Mouse (Mus musculus) midbrain, postnatal 0 days (tissue): Measurements from ENCODE around the gene Nostrin. TPM values are rescaled to one million over a fixed set of nuclear protein-coding genes. Genes with fewer than 3 reads are reported as not detected.

Experiments used
- ATAC-seq: fragments of 200-750 bp; cut with Nextera tagmentation; 2 replicates; pipeline ENCODE4 v1.8.0; 2017; ENCODE audit warnings: moderate number of reproducible peaks, mild to moderate bottlenecking, moderate TSS enrichment, moderate library complexity; ENCODE audit not compliant: low FRiP score
- DNase-seq: peaks from one replicate; pipeline ENCODE4 v3.0.0-alpha.2; 2015; ENCODE audit warnings: low spot score
- H3K27ac ChIP-seq: fragments of 300-500 bp; sonication (generic); 2 replicates; pipeline ENCODE4 v1.5.1; 2014; ENCODE audit warnings: low read depth, mild to moderate bottlenecking, low read length, mixed read lengths
- H3K27me3 ChIP-seq: fragments of 300-500 bp; sonication (generic); 2 replicates; pipeline ENCODE4 v1.6.1; 2014; ENCODE audit warnings: low read length, control low read depth, mixed read lengths; ENCODE audit not compliant: insufficient read depth
- H3K36me3 ChIP-seq: fragments of 300-500 bp; sonication (generic); 2 replicates; pipeline ENCODE4 v1.6.1; 2014; ENCODE audit warnings: low read length, control low read depth, mixed read lengths; ENCODE audit not compliant: insufficient read depth
- H3K4me1 ChIP-seq: fragments of 300-500 bp; sonication (generic); 2 replicates; pipeline ENCODE4 v1.6.1; 2014; ENCODE audit warnings: mild to moderate bottlenecking, control low read depth, antibody characterized with exemption, low read length, mixed read lengths; ENCODE audit not compliant: insufficient read depth
- H3K4me2 ChIP-seq: fragments of 300-500 bp; sonication (generic); 2 replicates; pipeline ENCODE4 v1.6.1; 2014; ENCODE audit warnings: low read depth, mild to moderate bottlenecking, low read length, mixed read lengths; ENCODE audit not compliant: poor library complexity, severe bottlenecking
- H3K4me3 ChIP-seq: fragments of 300-500 bp; sonication (generic); 2 replicates; pipeline ENCODE4 v1.5.1; 2014; ENCODE audit warnings: low read depth, mild to moderate bottlenecking, low read length, moderate library complexity
- H3K9ac ChIP-seq: fragments of 300-500 bp; sonication (generic); replicated peaks from 2 replicates; pipeline ENCODE4 v1.6.1; 2014; ENCODE audit warnings: mild to moderate bottlenecking, low read length, moderate library complexity, mixed read lengths; ENCODE audit not compliant: poor library complexity, severe bottlenecking
- H3K9me3 ChIP-seq: fragments of 300-500 bp; sonication (generic); 2 replicates; pipeline ENCODE4 v1.6.1; 2016; ENCODE audit warnings: low read length, control low read depth
- CTCF ChIP-seq: IDR thresholded peaks from 2 replicates; pipeline ENCODE4 v1.5.1; 2016; ENCODE audit warnings: antibody characterized with exemption, mild to moderate bottlenecking
- WGBS: fragments of 180-500 bp; shearing (Covaris S2); extraction: QIAGEN DNeasy Blood & Tissue Kit; methylation state at CpG from one replicate; pipeline ENCODE4 v1.1.7; 2014; 5-methylcytosine and 5-hydroxymethylcytosine counted together
- polyA plus RNA-seq: library from polyadenylated mRNA; unstranded; fragments of >200 nt; fragmentation: Nextera tagmentation; extraction: Ambion mirVana; gene quantifications from 2 replicates; pipeline ENCODE4 v1.2.1, GENCODE M21; 2015
- total RNA-seq: library from RNA; depleted of rRNA; stranded (reverse); fragments of >200 nt; gene quantifications from 2 replicates; pipeline ENCODE4 v1.2.3, GENCODE M21; 2014

Nostrin gene
- total and polyA plus RNA-seq, 2 experiments from 2014 or later: 2.2 to 6.1 TPM

DNA sequence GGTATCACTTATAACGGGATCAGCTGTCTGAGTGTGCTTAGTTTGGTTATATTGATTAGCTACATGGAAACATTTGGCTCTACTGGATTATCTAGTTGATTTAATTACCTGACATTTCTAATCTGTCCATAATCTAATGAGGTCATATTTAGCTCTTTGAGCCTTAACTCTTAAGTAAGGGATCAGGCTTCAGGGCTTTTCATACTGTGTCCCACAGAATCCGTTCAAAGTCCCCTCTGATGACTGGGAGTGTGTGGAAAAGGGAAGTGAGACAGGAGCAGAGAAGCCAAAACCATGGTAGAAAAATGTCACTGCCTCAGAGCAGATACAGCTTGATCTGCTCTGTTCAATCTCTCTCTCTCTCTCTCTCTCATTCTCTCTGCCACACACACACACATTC lies 4.6 kb downstream of the Nostrin start:
- DNase-seq: no peak
- H3K4me3 ChIP-seq: no peak overlapping the region
- H3K36me3 ChIP-seq: no peaks in the 10 kb centered on the region
- H3K27me3 ChIP-seq: no peaks in the 10 kb centered on the region
- H3K9me3 ChIP-seq: no peaks in the 10 kb centered on the region
- no peaks in the 10 kb centered on the region for H3K4me1 ChIP-seq
- 50% methylated on average over 2 of the region's 2 CpGs for WGBS
- no peak for TF ChIP-seq CTCF
- no peak overlapping the region for H3K27ac ChIP-seq
- no peak overlapping the region for H3K9ac ChIP-seq
- ATAC-seq: no peak
- H3K4me2 ChIP-seq: no peak overlapping the region

DNA sequence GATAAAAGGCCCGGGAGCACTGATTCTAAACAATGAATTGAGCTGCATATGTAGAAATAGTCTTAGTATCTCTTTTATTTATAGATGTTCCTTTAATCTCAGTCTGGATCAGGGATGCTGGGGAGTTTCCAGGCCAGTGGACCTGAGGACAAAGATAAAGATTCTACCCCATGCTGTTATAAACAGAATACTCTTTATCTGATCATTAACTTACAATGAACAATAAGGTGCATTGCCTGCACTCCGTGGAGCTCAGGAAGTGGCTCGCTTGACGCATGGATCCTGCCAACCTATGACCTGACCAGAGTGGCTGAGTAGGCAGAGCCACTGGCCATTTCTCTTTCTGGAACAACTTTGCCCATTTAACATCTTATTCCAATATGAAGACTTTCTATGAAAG lies 5.2 kb downstream of the Nostrin start:
- TF ChIP-seq CTCF: no peak
- no peaks in the 10 kb centered on the region for H3K27me3 ChIP-seq
- WGBS: 63% methylated on average over 4 of the region's 4 CpGs
- no peak for DNase-seq
- no peak overlapping the region for H3K4me2 ChIP-seq
- H3K9ac ChIP-seq: no peak overlapping the region
- H3K4me1 ChIP-seq: no peaks in the 10 kb centered on the region
- no peak overlapping the region for H3K27ac ChIP-seq
- H3K4me3 ChIP-seq: no peak overlapping the region
- H3K9me3 ChIP-seq: no peaks in the 10 kb centered on the region
- no peaks in the 10 kb centered on the region for H3K36me3 ChIP-seq
- no peak for ATAC-seq

DNA sequence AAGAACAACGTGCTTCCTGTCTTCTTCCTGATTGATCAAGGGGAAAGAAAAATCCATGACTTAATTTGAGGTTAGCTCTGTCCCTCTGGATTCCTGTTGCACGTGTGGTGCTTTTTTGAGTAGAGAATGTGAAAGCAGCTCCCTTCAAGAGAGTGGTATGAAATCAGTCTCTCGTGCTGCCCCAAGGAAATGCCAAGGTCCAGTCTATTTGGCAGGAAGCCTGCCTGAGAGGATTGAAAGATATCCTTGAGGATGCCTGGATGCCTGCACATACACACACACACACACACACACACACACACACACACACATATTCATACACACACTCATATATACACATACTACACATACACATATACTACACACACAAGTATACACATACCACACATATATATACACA lies 13.1 kb downstream of the Nostrin start:
- Histone ChIP-seq H3K9me3 (no peaks in the 10 kb centered on the region), H3K27me3 (no peaks in the 10 kb centered on the region), H3K27ac (no peak overlapping the region), H3K4me3 (no peak overlapping the region), H3K9ac (no peak overlapping the region), H3K4me2 (no peak overlapping the region), H3K4me1 (no peaks in the 10 kb centered on the region), H3K36me3 (no peaks in the 10 kb centered on the region)
- WGBS: 51% methylated on average over 3 of the region's 3 CpGs
- no peak for ATAC-seq
- TF ChIP-seq CTCF: no peak
- DNase-seq: no peak

DNA sequence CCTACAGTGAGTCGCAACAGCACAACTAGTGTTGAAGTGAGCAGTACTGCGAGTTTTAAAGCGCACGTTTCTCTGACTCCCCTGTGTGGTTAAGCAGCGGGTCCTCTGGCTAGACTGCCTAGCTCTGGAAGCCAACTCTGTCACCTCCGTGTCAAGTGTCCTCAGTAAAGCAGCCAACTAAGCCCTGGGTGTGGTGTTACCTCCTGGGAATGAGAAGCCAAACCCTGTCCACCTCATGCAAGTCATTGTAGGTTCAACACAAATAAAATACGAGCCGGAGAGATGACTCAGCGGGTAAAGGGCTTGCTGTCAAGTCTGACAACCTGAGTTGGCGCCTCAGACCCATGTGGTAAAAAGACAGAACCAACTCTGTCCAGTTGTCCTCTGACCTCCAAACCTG lies 13.6 kb downstream of the Nostrin start:
- Histone ChIP-seq H3K36me3 (no peaks in the 10 kb centered on the region), H3K27me3 (no peaks in the 10 kb centered on the region), H3K27ac (no peak overlapping the region), H3K9ac (no peak overlapping the region), H3K9me3 (no peaks in the 10 kb centered on the region), H3K4me2 (no peak overlapping the region), H3K4me1 (no peaks in the 10 kb centered on the region), H3K4me3 (no peak overlapping the region)
- no peak for TF ChIP-seq CTCF
- DNase-seq (no peak), ATAC-seq (no peak)
- WGBS: 92% methylated on average over 10 of the region's 10 CpGs

DNA sequence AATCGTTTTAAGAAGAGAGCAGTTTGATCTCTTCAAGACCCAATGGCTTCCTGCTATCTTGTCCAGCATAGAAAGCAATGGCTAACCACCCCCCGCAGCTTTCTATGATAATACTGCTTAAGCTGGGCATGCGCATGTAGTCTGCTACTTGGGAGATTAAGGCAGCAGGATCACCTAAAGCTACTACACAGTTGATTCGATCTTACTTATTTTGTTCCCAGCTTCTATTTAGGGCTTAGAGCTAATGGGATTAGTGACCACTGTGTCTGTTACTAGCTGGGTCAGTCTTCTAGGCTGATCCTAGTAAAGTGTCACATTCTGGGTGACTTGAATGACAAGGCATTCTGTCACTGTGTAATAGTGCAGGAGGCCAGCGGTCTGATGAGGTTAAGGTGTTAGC lies 15.2 kb downstream of the Nostrin start:
- no peak overlapping the region for H3K4me2 ChIP-seq
- WGBS: 28% methylated on average over 5 of the region's 5 CpGs
- no peak overlapping the region for H3K9ac ChIP-seq
- H3K4me1 ChIP-seq: no peaks in the 10 kb centered on the region
- no peaks in the 10 kb centered on the region for H3K36me3 ChIP-seq
- DNase-seq: no peak
- TF ChIP-seq CTCF: no peak
- H3K27ac ChIP-seq: no peak overlapping the region
- no peaks in the 10 kb centered on the region for H3K27me3 ChIP-seq
- H3K4me3 ChIP-seq: no peak overlapping the region
- no peaks in the 10 kb centered on the region for H3K9me3 ChIP-seq
- ATAC-seq: no peak

DNA sequence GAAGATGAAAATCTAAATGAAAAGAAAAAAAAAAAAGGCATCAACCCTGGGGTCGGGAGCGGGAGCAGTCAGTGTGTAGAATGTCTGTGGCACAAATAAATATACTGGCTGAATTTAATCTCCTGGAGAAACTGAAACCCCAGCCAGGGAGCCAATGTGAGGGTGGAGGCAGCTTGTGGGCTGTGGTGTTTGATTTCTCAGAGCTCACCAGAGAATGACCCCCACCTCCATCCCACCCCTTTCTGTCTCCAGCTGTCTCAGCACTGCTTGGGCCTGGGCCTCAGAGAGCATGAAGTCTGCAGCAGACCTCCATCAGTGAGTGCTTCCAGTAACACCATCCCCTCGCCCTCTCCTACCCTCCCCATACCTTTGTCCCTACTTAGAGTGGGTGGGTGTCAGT lies 20.3 kb downstream of the Nostrin start:
- DNase-seq (no peak), ATAC-seq (no peak)
- H3K9ac ChIP-seq: no peak overlapping the region
- no peak overlapping the region for H3K27ac ChIP-seq
- no peak overlapping the region for H3K4me3 ChIP-seq
- H3K36me3 ChIP-seq: no peaks in the 10 kb centered on the region
- H3K9me3 ChIP-seq: no peaks in the 10 kb centered on the region
- no peaks in the 10 kb centered on the region for H3K27me3 ChIP-seq
- H3K4me2 ChIP-seq: no peak overlapping the region
- TF ChIP-seq CTCF: no peak
- H3K4me1 ChIP-seq: no peaks in the 10 kb centered on the region
- 77% methylated on average over 3 of the region's 3 CpGs for WGBS

DNA sequence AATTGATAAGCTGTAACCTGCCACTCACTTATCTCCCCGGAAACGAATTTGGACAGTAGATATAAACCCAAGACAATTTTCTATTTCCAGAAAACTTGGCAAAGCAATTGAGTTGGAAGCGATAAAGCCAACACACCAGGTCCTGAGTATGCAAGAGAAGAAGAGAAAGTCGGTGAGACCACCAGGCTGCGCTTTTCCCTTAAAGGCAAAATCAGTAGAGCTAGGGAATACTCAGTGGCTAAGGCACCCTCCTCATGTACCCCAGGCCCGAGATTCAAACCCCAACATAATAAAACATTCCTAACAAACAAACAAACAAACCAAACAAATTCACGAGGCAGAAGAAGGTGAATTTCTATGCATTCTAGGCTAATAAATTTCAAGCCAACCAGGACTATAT lies 20.7 kb downstream of the Nostrin start:
- 73% methylated on average over 7 of the region's 7 CpGs for WGBS
- no peak for ATAC-seq
- no peak for TF ChIP-seq CTCF
- Histone ChIP-seq H3K4me2 (no peak overlapping the region), H3K9me3 (no peaks in the 10 kb centered on the region), H3K36me3 (no peaks in the 10 kb centered on the region), H3K9ac (no peak overlapping the region), H3K4me1 (no peaks in the 10 kb centered on the region), H3K4me3 (no peak overlapping the region), H3K27ac (no peak overlapping the region), H3K27me3 (no peaks in the 10 kb centered on the region)
- DNase-seq: no peak
